Mouse (Mus musculus) T-cell, adult 2 months (primary cell): Measurements from ENCODE around the gene Trpc5os.

ENCODE experiments used
- DNase-seq: peaks from one replicate; pipeline ENCODE4 v3.0.0; 2022; ENCODE audit warnings: low spot score

The Trpc5os gene

DNA sequence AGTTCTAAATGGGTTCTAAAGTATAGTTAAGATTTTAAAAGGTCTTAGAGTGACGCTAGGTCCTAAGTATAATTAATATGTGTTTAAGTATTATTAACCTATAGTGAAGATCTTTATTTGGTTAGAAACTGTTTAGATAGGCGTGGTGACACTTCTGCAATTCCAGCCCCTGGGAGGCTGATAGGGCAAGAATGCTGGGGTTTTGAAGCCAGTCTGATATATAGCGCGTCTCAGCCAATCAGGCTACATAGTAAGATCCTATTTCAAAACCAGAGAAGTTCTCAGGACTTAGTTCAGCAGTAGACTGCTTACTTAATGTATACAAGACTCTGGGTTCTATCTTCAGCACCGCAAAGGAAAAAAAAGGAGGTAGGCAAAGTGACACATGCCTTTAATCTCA lies at the start of gene Trpc5os:
Trpc5os (plus strand) TSS at position 301 of the 400 bp plus-strand sequence.
- DNase-seq: no peak

DNA sequence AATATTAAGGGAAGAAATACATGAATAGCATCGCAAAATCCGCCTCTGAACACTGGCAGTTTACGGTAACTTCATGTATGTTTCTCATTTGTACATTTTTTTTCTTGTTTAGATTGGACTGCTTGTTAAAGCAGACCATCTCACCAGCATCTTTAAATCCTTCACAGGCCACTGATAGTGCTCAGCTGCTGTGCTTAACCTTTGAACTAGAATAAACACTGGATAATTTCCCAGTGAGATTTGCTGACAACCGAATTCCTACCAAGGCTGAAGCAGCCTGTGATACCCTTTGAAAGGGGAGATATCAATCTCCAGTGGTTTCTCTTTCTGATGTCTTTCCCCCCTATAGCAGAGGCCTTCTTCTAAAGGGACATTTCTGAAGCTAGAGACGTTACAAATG lies 48.3 kb upstream of the Trpc5os start:
- no peak for DNase-seq

DNA sequence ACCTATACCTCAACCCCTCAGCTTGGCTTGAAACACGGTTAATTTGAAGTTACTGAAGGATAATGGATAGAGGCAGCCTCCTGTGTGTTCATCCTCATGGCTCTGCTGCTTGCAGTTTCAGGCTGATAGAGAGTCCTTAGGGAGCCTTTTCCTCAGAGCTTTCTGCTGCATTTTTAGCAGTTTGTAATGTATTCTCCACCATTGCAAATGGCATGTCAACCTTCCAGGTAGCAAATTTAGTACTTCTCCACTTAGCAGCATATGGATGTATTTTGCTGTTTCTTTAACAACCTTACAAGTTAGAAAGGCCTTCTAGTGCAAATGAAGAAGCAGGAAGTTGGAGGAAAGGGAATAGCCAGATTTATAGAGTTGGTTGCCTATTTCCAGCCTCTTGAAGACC lies 36.1 kb upstream of the Trpc5os start:
- DNase-seq: no peak

DNA sequence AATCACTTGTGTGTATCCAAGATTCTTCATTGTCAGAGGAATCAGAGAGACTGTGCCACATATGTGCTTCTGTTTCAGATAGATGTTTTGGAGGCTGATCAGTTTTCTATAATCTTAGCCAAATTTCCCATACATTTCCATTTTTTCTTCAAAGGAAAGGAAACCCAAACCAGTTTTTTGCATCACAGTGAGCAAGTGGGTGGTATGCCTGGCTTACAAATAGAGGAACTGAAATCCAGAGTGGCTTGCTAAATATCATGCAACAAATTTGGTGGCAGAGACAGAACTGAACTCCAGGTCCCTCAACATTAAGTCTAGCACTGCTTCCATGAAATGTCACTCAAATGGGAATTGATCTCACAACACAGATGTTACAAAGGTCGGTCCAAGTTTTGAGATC lies 35.3 kb upstream of the Trpc5os start:
- no peak for DNase-seq

DNA sequence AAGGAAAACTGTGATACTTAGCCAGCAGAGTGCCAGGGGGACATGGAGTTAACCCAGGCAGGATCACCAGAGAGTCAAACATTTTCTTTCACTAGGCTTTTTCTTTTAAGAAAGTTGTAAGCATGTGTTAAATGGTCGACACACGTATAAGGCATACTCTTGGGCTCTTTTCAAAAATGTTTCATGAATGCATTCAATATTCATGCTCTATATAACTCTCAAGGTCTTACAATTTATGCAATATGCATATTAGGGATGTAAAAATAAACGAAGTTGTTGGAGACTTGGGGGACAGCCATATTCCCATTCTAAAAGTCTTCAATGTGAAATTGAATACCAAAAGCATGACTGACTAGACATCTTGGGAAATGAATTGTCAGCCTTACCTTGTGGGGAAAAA lies 32.5 kb upstream of the Trpc5os start:
- no peak for DNase-seq

DNA sequence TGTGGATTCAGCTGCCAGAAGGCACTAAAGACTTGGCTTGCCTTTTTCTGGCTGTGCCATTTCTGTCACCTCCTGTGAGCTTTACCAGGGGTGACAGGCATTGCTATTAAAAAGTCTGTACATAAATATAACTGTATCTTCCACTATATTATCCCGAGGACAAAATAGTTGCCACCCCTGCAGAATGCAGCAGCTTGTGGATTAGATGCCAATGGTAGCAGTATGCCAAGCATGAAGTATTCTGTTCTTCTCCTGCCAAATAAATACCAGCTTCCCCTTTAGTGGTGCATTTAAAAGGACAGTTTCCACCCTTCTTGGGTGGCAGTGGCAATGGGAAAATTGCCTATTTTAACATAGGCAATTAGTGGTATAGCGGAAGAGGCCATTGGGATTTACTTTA lies 8.0 kb downstream of the Trpc5os start:
- DNase-seq: no peak

DNA sequence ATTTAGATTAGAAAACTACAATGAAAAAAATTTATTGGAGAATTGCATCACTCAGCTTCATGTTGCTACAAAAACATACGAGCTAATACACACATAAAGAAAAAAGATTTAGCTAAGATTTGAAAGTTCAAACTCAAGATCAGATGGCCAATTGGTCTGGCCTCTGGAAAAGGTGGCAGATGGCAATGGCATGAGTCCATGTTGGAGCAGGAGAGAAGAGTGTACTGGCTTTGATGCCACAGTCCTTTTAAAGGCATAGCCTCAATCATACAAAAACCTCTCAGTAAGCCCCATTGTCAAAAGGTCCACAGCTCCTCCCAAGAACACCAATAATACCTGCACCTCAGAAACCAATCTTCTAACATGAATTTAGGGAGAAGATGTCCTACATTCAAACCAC lies 35.0 kb downstream of the Trpc5os start:
- DNase-seq: no peak

DNA sequence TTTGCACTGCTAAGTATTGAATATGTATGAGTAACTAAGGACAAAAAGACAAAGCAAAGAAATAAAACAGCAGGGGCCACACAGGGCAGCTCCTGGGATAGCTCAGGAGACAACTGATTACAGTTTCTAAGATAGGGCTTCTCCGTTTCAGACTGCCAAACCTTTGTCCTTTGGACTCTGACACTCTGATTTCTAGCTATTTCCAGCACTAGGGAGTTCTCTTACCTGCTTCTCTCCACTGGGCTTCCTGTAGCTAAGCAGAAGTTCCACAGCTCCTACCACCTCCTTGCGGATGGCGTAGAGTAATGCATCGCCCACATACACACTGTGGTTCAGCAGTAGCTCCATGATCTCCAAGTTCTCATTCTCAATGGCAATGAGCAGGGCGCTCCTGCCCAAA lies 66.9 kb downstream of the Trpc5os start:
- DNase-seq: no peak

DNA sequence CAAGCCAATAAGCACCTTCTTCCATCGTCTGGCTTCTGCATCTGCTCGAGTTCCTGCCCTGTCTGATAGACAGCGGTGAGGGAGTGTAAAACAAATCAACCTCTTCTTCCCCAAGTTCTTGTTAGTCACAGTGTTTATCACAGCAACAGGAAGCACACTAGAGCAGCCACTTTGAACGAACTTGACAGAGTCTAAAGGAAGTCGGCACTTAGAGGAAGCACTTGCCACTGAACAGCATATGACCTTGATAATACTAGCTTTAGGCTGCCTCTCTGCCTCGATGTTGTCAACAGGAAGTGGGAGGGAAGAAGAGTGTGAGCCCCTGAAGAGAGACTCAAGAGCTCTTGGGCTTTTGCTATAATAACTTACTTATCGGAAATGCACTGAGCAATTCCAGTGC lies 69.7 kb downstream of the Trpc5os start:
- peak; percentile 79 for DNase-seq
